Mouse (Mus musculus) embryonic facial prominence, embryonic 11.5 days (tissue): ENCODE data around the gene Rag2. TPM values are rescaled to one million over a fixed set of nuclear protein-coding genes. Genes with fewer than 3 reads are reported as not detected.

ENCODE experiments used
- ATAC-seq: fragments of 200-750 bp; cut with Nextera tagmentation; replicated peaks from 2 replicates; pipeline ENCODE4 v1.8.0; 2017; ENCODE audit warnings: low read depth; ENCODE audit not compliant: insufficient number of reproducible peaks, low FRiP score, low TSS enrichment
- DNase-seq: peaks from one replicate; pipeline ENCODE4 v3.0.0-alpha.2; 2015; ENCODE audit warnings: low spot score
- H3K27ac ChIP-seq: fragments of 300-500 bp; sonication (generic); replicated peaks from 2 replicates; pipeline ENCODE4 v1.5.1; 2014; ENCODE audit warnings: mild to moderate bottlenecking, low read depth, low read length, control low read depth
- H3K27me3 ChIP-seq: fragments of 300-500 bp; sonication (generic); 2 replicates; pipeline ENCODE4 v1.6.1; 2014; ENCODE audit warnings: mild to moderate bottlenecking, low read length, moderate library complexity, mixed read lengths; ENCODE audit not compliant: control insufficient read depth, insufficient read depth
- H3K36me3 ChIP-seq: fragments of 300-500 bp; sonication (generic); replicated peaks from 2 replicates; pipeline ENCODE4 v1.6.1; 2014; ENCODE audit warnings: low read depth, mild to moderate bottlenecking, low read length, moderate library complexity, mixed read lengths; ENCODE audit not compliant: control insufficient read depth, insufficient read depth
- H3K4me1 ChIP-seq: fragments of 300-500 bp; sonication (generic); 2 replicates; pipeline ENCODE4 v1.6.1; 2014; ENCODE audit warnings: low read length, mixed read lengths; ENCODE audit not compliant: control insufficient read depth, insufficient read depth
- H3K4me2 ChIP-seq: fragments of 300-500 bp; sonication (generic); 2 replicates; pipeline ENCODE4 v1.6.1; 2014; ENCODE audit warnings: low read depth, mild to moderate bottlenecking, control low read depth, low read length, moderate library complexity
- H3K4me3 ChIP-seq: fragments of 300-500 bp; sonication (generic); 2 replicates; pipeline ENCODE4 v1.5.1; 2014; ENCODE audit warnings: low read depth, low read length, control low read depth
- H3K9ac ChIP-seq: fragments of 300-500 bp; sonication (generic); replicated peaks from 2 replicates; pipeline ENCODE4 v1.6.1; 2014; ENCODE audit warnings: mild to moderate bottlenecking, control low read depth, low read length
- H3K9me3 ChIP-seq: fragments of 300-500 bp; sonication (generic); replicated peaks from 2 replicates; pipeline ENCODE4 v1.6.1; 2016; ENCODE audit warnings: mild to moderate bottlenecking, low read length, inconsistent platforms, mixed read lengths; ENCODE audit not compliant: control insufficient read depth
- WGBS: fragments of 180-500 bp; shearing (Covaris S2); extraction: QIAGEN DNeasy Blood & Tissue Kit; methylation state at CpG from one replicate; pipeline ENCODE4 v1.1.7; 2014; 5-methylcytosine and 5-hydroxymethylcytosine counted together
- polyA plus RNA-seq: library from polyadenylated mRNA; unstranded; fragments of >200 nt; fragmentation: Nextera tagmentation; extraction: Ambion mirVana; gene quantifications from 2 replicates; pipeline ENCODE4 v1.2.1, GENCODE M21; 2014

Rag2 gene
- polyA plus RNA-seq, 1 experiment from 2014 or later, result not detected

GRCm38 (mm10) chr2:101615464-101616305, 8.8 kb upstream of the Rag2 start:
- Histone ChIP-seq H3K4me1 (no peaks in the 10 kb centered on the region), H3K4me2 (no peak overlapping the region), H3K4me3 (no peak overlapping the region), H3K27me3 (no peaks in the 10 kb centered on the region), H3K36me3 (no peaks in the 10 kb centered on the region), H3K27ac (no peak overlapping the region), H3K9me3 (no peaks in the 10 kb centered on the region), H3K9ac (no peak overlapping the region)
- no peak for DNase-seq
- WGBS, result 83% methylated on average over 10 of the region's 10 CpGs
- no peak for ATAC-seq

GRCm38 (mm10) chr2:101618373-101618772, 6.1 kb upstream of the Rag2 start:
- Histone ChIP-seq H3K27me3 (no peaks in the 10 kb centered on the region), H3K4me2 (no peak overlapping the region), H3K9ac (no peak overlapping the region), H3K4me3 (no peak overlapping the region), H3K9me3 (no peaks in the 10 kb centered on the region), H3K27ac (no peak overlapping the region), H3K36me3 (no peaks in the 10 kb centered on the region), H3K4me1 (no peaks in the 10 kb centered on the region)
- ATAC-seq, result no peak
- DNase-seq, result no peak
- WGBS, result 85% methylated on average over 4 of the region's 4 CpGs

GRCm38 (mm10) chr2:101620899-101621298, 3.6 kb upstream of the Rag2 start:
- Histone ChIP-seq H3K9me3 (no peaks in the 10 kb centered on the region), H3K36me3 (no peaks in the 10 kb centered on the region), H3K27ac (no peak overlapping the region), H3K4me2 (no peak overlapping the region), H3K4me3 (no peak overlapping the region), H3K27me3 (no peaks in the 10 kb centered on the region), H3K4me1 (no peaks in the 10 kb centered on the region), H3K9ac (no peak overlapping the region)
- ATAC-seq (no peak), DNase-seq (no peak)
- 81% methylated on average over 3 of the region's 3 CpGs for WGBS

- WGBS, result 74% methylated on average over 7 of the region's 7 CpGs
These were observed 2.9 kb upstream of the Rag2 start for GRCm38 (mm10) chr2:101621611-101622010.

GRCm38 (mm10) chr2:101623042-101623441, 1.5 kb upstream of the Rag2 start:
- H3K4me3 ChIP-seq, result no peak overlapping the region
- ATAC-seq, result no peak
- no peaks in the 10 kb centered on the region for H3K27me3 ChIP-seq
- H3K9me3 ChIP-seq, result no peaks in the 10 kb centered on the region
- WGBS, result 72% methylated on average over 2 of the region's 2 CpGs
- H3K4me1 ChIP-seq, result no peaks in the 10 kb centered on the region
- no peak for DNase-seq
- H3K36me3 ChIP-seq, result no peaks in the 10 kb centered on the region
- H3K9ac ChIP-seq, result no peak overlapping the region
- H3K4me2 ChIP-seq, result no peak overlapping the region
- no peak overlapping the region for H3K27ac ChIP-seq

More at GRCm38 (mm10) chr2:101621611-101622010, 2.9 kb upstream of the Rag2 start:
- no peak for ATAC-seq
- H3K27ac ChIP-seq, result no peak overlapping the region
- no peaks in the 10 kb centered on the region for H3K4me1 ChIP-seq
- no peak for DNase-seq
- no peak overlapping the region for H3K9ac ChIP-seq
- no peaks in the 10 kb centered on the region for H3K9me3 ChIP-seq
- H3K4me2 ChIP-seq, result no peak overlapping the region
- no peaks in the 10 kb centered on the region for H3K36me3 ChIP-seq
- H3K27me3 ChIP-seq, result no peaks in the 10 kb centered on the region
- H3K4me3 ChIP-seq, result no peak overlapping the region

- no peaks in the 10 kb centered on the region for H3K9me3 ChIP-seq
- H3K4me2 ChIP-seq, result no peak overlapping the region
- no peak for DNase-seq
- no peak overlapping the region for H3K27ac ChIP-seq
- no peak for ATAC-seq
- no peaks in the 10 kb centered on the region for H3K4me1 ChIP-seq
- no peaks in the 10 kb centered on the region for H3K36me3 ChIP-seq
- H3K9ac ChIP-seq, result no peak overlapping the region
- H3K4me3 ChIP-seq, result no peak overlapping the region
- H3K27me3 ChIP-seq, result no peaks in the 10 kb centered on the region
- 73% methylated on average over 2 of the region's 2 CpGs for WGBS
These were observed 507 bp upstream of the Rag2 start for GRCm38 (mm10) chr2:101624011-101624410.

GRCm38 (mm10) chr2:101627227-101627626, 2.7 kb downstream of the Rag2 start:
- no peaks in the 10 kb centered on the region for H3K36me3 ChIP-seq
- H3K9me3 ChIP-seq, result no peaks in the 10 kb centered on the region
- H3K9ac ChIP-seq, result no peak overlapping the region
- ATAC-seq, result no peak
- no peaks in the 10 kb centered on the region for H3K4me1 ChIP-seq
- H3K27me3 ChIP-seq, result no peaks in the 10 kb centered on the region
- no peak overlapping the region for H3K27ac ChIP-seq
- no peak for DNase-seq
- no peak overlapping the region for H3K4me2 ChIP-seq
- H3K4me3 ChIP-seq, result no peak overlapping the region
